Mouse (Mus musculus): Measurements from ENCODE around the gene Tufm.

Gene Tufm

GRCm38 (mm10) chr7:126460623-126461399 is 26.4 kb upstream of the Tufm start:
- Histone ChIP-seq H3K27me3 (ENCODE audit: insufficient read depth, low read length) (peaks cover 37% of the 10 kb centered on the region), H3K9me3 (ENCODE audit: low read length) (no peaks in the 10 kb centered on the region), H3K4me3 (replicated peaks; ENCODE audit: low read length) (no peak overlapping the region), H3K36me3 (ENCODE audit: insufficient read depth, low read length) (no peaks in the 10 kb centered on the region), H3K4me1 (replicated peaks; ENCODE audit: low read depth, low read length) (peaks cover 55% of the 10 kb centered on the region)
- TF ChIP-seq CTCF (conservative IDR thresholded peaks at IDR 0.05; ENCODE audit: low read length) (no peak), NANOG (IDR thresholded peaks at IDR 0.05; ENCODE audit: borderline replicate concordance, low read length) (no peak), POU5F1 (IDR thresholded peaks at IDR 0.05; ENCODE audit: borderline replicate concordance, low read length) (no peak)

- Histone ChIP-seq H3K4me1 (replicated peaks; ENCODE audit: low read depth, low read length) (peaks cover 63% of the 10 kb centered on the region), H3K27me3 (ENCODE audit: insufficient read depth, low read length) (peaks cover 37% of the 10 kb centered on the region), H3K36me3 (ENCODE audit: insufficient read depth, low read length) (peaks cover 7% of the 10 kb centered on the region), H3K9me3 (ENCODE audit: low read length) (no peaks in the 10 kb centered on the region), H3K4me3 (replicated peaks; ENCODE audit: low read length) (no peak overlapping the region)
- TF ChIP-seq POU5F1 (IDR thresholded peaks at IDR 0.05; ENCODE audit: borderline replicate concordance, low read length) (no peak), CTCF (conservative IDR thresholded peaks at IDR 0.05; ENCODE audit: low read length) (no peak), NANOG (IDR thresholded peaks at IDR 0.05; ENCODE audit: borderline replicate concordance, low read length) (no peak)
These were observed 25.5 kb upstream of the Tufm start for GRCm38 (mm10) chr7:126461626-126462025.

GRCm38 (mm10) chr7:126463004-126463403 is 24.2 kb upstream of the Tufm start, which contains the start of gene Atp2a1:
TSS of gene Atp2a1 (minus strand) at chr7:126463108.
- no peak for TF ChIP-seq CTCF (conservative IDR thresholded peaks at IDR 0.05; ENCODE audit: low read length)
- TF ChIP-seq POU5F1 (IDR thresholded peaks at IDR 0.05; ENCODE audit: borderline replicate concordance, low read length), result no peak
- no peak for TF ChIP-seq NANOG (IDR thresholded peaks at IDR 0.05; ENCODE audit: borderline replicate concordance, low read length)
- H3K27me3 ChIP-seq (ENCODE audit: insufficient read depth, low read length), result peaks cover 27% of the 10 kb centered on the region
- peaks cover 77% of the 10 kb centered on the region for H3K4me1 ChIP-seq (replicated peaks; ENCODE audit: low read depth, low read length)
- H3K9me3 ChIP-seq (ENCODE audit: low read length), result no peaks in the 10 kb centered on the region
- peaks cover 21% of the 10 kb centered on the region for H3K36me3 ChIP-seq (ENCODE audit: insufficient read depth, low read length)
- H3K4me3 ChIP-seq (replicated peaks; ENCODE audit: low read length), result 0 out of 2 replicates have a peak within 1 kb of the TSS, but pooled peaks have one; percentile 17

GRCm38 (mm10) chr7:126463547-126463946 is 23.6 kb upstream of the Tufm start:
- H3K4me1 ChIP-seq (replicated peaks; ENCODE audit: low read depth, low read length), result peaks cover 82% of the 10 kb centered on the region
- H3K36me3 ChIP-seq (ENCODE audit: insufficient read depth, low read length), result peaks cover 26% of the 10 kb centered on the region
- H3K27me3 ChIP-seq (ENCODE audit: insufficient read depth, low read length), result peaks cover 21% of the 10 kb centered on the region
- no peak for TF ChIP-seq POU5F1 (IDR thresholded peaks at IDR 0.05; ENCODE audit: borderline replicate concordance, low read length)
- TF ChIP-seq NANOG (IDR thresholded peaks at IDR 0.05; ENCODE audit: borderline replicate concordance, low read length), result no peak
- no peak for TF ChIP-seq CTCF (conservative IDR thresholded peaks at IDR 0.05; ENCODE audit: low read length)
- no peak overlapping the region for H3K4me3 ChIP-seq (replicated peaks; ENCODE audit: low read length)
- no peaks in the 10 kb centered on the region for H3K9me3 ChIP-seq (ENCODE audit: low read length)

GRCm38 (mm10) chr7:126464121-126464520 is 23.0 kb upstream of the Tufm start:
- no peak for TF ChIP-seq CTCF (conservative IDR thresholded peaks at IDR 0.05; ENCODE audit: low read length)
- TF ChIP-seq NANOG (IDR thresholded peaks at IDR 0.05; ENCODE audit: borderline replicate concordance, low read length), result no peak
- TF ChIP-seq POU5F1 (IDR thresholded peaks at IDR 0.05; ENCODE audit: borderline replicate concordance, low read length), result no peak
- Histone ChIP-seq H3K27me3 (ENCODE audit: insufficient read depth, low read length) (peaks cover 20% of the 10 kb centered on the region), H3K4me3 (replicated peaks; ENCODE audit: low read length) (0 out of 2 replicates have a peak overlapping the region, but pooled peaks have one; percentile 17), H3K4me1 (replicated peaks; ENCODE audit: low read depth, low read length) (peaks cover 88% of the 10 kb centered on the region), H3K36me3 (ENCODE audit: insufficient read depth, low read length) (peaks cover 32% of the 10 kb centered on the region), H3K9me3 (ENCODE audit: low read length) (no peaks in the 10 kb centered on the region)

GRCm38 (mm10) chr7:126464836-126465235 is 22.3 kb upstream of the Tufm start:
- H3K4me1 ChIP-seq (replicated peaks; ENCODE audit: low read depth, low read length), result peaks cover 95% of the 10 kb centered on the region
- TF ChIP-seq CTCF (conservative IDR thresholded peaks at IDR 0.05; ENCODE audit: low read length) (no peak), NANOG (IDR thresholded peaks at IDR 0.05; ENCODE audit: borderline replicate concordance, low read length) (no peak), POU5F1 (IDR thresholded peaks at IDR 0.05; ENCODE audit: borderline replicate concordance, low read length) (no peak)
- H3K27me3 ChIP-seq (ENCODE audit: insufficient read depth, low read length), result peaks cover 14% of the 10 kb centered on the region
- H3K36me3 ChIP-seq (ENCODE audit: insufficient read depth, low read length), result peaks cover 39% of the 10 kb centered on the region
- no peaks in the 10 kb centered on the region for H3K9me3 ChIP-seq (ENCODE audit: low read length)
- 0 out of 2 replicates have a peak overlapping the region, but pooled peaks have one; percentile 17 for H3K4me3 ChIP-seq (replicated peaks; ENCODE audit: low read length)

GRCm38 (mm10) chr7:126465246-126466030 is 21.7 kb upstream of the Tufm start:
- Histone ChIP-seq H3K4me3 (replicated peaks; ENCODE audit: low read length) (0 out of 2 replicates have a peak overlapping the region, but pooled peaks have one; percentile 17), H3K4me1 (replicated peaks; ENCODE audit: low read depth, low read length) (peaks cover 91% of the 10 kb centered on the region), H3K9me3 (ENCODE audit: low read length) (no peaks in the 10 kb centered on the region), H3K27me3 (ENCODE audit: insufficient read depth, low read length) (peaks cover 10% of the 10 kb centered on the region), H3K36me3 (ENCODE audit: insufficient read depth, low read length) (peaks cover 45% of the 10 kb centered on the region)
- TF ChIP-seq NANOG (IDR thresholded peaks at IDR 0.05; ENCODE audit: borderline replicate concordance, low read length) (no peak), POU5F1 (IDR thresholded peaks at IDR 0.05; ENCODE audit: borderline replicate concordance, low read length) (no peak), CTCF (conservative IDR thresholded peaks at IDR 0.05; ENCODE audit: low read length) (no peak)

GRCm38 (mm10) chr7:126466116-126466515 is 21.0 kb upstream of the Tufm start:
- Histone ChIP-seq H3K4me3 (replicated peaks; ENCODE audit: low read length) (no peak overlapping the region), H3K27me3 (ENCODE audit: insufficient read depth, low read length) (peaks cover 5% of the 10 kb centered on the region), H3K4me1 (replicated peaks; ENCODE audit: low read depth, low read length) (peaks cover 84% of the 10 kb centered on the region), H3K36me3 (ENCODE audit: insufficient read depth, low read length) (peaks cover 52% of the 10 kb centered on the region), H3K9me3 (ENCODE audit: low read length) (no peaks in the 10 kb centered on the region)
- TF ChIP-seq CTCF (conservative IDR thresholded peaks at IDR 0.05; ENCODE audit: low read length) (no peak), NANOG (IDR thresholded peaks at IDR 0.05; ENCODE audit: borderline replicate concordance, low read length) (no peak), POU5F1 (IDR thresholded peaks at IDR 0.05; ENCODE audit: borderline replicate concordance, low read length) (no peak)
